Mouse (Mus musculus) megakaryocyte-erythroid progenitor cell, adult 5 weeks (primary cell): Measurements from ENCODE around the gene Zic1. TPM values are rescaled to one million over a fixed set of nuclear protein-coding genes. Genes with fewer than 3 reads are reported as not detected.

ENCODE experiments used
- polyA plus RNA-seq: library from polyadenylated mRNA; stranded (reverse); fragments of >175 nt; gene quantifications from 2 replicates; pipeline ENCODE4 v1.2.3, GENCODE M21; 2012

The Zic1 gene
- polyA plus RNA-seq, result 0.03 TPM in 1 of 2 replicates, not detected in the other

GRCm38 (mm10) chr9:91365664-91366063, at the start of gene Zic1:
Zic1 (minus strand) TSS chr9:91365810.

GRCm38 (mm10) chr9:91361856-91362601, 3.6 kb downstream of the Zic1 start, which contains the start of gene Zic4:
Zic4 (plus strand) TSS chr9:91362413.

Other genes with a start within 250 kb of the Zic1 start
- not detected in 2 replicates for gene Zic4, start 3.4 kb downstream of the Zic1 start, polyA plus RNA-seq